Mouse (Mus musculus) activated CD4-positive, CD25-positive, alpha-beta regulatory T cell, adult 4 months (primary cell): ENCODE measurements around the gene Ccm2. TPM values are rescaled to one million over a fixed set of nuclear protein-coding genes. Genes with fewer than 3 reads are reported as not detected.

Experiments used
- ATAC-seq: one replicate; pipeline ENCODE4 v1.8.0; 2017
- polyA plus RNA-seq, 2 experiments: library from polyadenylated mRNA; unstranded; fragments of 100-300 nt; shearing (Covaris generic); gene quantifications; one replicate each; pipeline ENCODE4 v1.2.1; 2017

Gene Ccm2
- polyA plus RNA-seq, 2 experiments from 2014 or later = 136 TPM

DNA sequence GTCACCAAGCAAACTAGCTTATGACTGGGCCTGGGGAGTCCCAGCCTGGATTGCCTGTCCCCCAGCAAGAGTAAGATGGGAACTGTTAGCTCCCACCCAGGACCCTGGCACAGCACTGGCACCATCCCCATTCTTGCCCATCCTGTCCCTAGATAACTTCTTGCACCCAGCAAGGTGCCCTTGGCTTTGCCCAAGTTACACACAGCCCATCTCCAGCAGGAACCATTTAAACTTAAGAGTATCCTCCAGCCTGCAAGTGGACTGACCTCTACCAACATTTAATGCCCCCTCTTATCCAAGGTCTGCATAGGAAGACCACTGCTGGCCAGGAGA, 57.9 kb downstream of the Ccm2 start:
- no peak for ATAC-seq

DNA sequence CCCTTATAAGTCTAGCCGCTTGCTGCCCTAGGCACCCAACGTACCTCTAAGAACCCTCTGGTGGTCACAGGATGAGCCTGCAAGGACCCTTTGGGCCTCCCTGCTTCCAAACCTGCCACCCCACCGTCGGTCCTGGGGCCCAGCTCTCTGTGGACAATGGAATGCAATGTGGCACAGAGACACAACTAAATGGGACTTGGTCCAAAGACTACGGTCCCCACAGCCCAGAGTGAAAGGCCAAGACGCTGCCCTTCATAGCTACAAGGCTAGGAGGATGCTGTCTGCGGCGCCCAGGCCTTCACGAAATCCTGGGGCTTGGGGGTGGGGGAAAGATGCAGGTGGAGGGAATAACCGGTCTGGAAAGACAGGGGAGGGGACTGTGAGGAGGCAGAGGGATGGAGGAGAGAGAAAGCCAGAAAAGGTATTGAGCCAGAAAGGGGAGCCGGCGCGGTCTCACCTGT, 58.4 kb downstream of the Ccm2 start:
- no peak for ATAC-seq

- ATAC-seq = no peak
These were observed 59.1 kb downstream of the Ccm2 start, which contains the start of gene Nacad for GRCm38 (mm10) chr11:6605491-6606399. Gene Nacad (minus strand): TSS chr11:6606053.

DNA sequence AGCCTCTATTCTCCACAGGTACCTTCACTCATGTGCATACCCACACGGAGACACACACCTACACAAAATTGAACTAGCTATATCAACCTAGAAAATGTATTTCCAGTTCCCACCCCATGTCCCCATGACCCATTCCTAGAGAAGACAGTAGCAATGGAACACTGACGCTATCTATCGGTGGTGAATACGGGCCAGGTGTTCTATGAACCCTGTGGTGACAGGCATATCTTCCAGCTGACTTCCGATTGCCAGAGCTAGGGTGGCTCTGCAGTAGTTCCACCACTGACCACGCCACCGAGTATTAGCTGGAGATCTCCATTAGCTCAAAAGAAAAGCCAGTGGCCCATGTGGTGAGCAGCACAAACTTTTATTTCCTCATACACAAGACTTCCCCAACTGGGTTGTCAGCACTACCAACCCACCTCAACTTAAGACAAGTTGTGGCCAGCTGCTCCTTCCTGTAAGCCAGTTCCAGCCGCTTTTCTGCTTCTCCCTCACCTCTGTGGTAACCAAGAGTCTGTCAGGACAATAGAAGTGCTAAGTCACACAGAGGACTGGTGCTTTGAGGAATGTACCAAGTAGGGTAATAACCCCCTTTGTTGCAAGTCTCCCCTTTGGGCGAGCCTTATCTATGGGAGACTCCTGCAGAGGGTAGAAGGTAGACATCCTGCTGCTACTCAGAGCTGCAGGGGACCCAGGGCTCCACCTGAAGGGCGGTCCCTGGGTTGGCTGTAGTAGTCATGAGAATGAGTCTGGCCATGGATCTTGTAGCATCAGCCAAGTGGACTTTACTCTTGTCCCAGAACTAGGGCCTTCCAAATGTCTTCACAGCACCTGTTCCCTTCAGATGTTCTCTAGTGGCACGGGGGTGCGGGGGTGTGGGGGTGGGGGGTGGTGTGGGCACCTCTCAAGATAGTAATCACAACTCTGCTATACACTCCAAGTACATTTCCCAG, 68.8 kb downstream of the Ccm2 start:
- no peak for ATAC-seq

GRCm38 (mm10) chr11:6623704-6624103, 77.0 kb downstream of the Ccm2 start:
- no peak for ATAC-seq

DNA sequence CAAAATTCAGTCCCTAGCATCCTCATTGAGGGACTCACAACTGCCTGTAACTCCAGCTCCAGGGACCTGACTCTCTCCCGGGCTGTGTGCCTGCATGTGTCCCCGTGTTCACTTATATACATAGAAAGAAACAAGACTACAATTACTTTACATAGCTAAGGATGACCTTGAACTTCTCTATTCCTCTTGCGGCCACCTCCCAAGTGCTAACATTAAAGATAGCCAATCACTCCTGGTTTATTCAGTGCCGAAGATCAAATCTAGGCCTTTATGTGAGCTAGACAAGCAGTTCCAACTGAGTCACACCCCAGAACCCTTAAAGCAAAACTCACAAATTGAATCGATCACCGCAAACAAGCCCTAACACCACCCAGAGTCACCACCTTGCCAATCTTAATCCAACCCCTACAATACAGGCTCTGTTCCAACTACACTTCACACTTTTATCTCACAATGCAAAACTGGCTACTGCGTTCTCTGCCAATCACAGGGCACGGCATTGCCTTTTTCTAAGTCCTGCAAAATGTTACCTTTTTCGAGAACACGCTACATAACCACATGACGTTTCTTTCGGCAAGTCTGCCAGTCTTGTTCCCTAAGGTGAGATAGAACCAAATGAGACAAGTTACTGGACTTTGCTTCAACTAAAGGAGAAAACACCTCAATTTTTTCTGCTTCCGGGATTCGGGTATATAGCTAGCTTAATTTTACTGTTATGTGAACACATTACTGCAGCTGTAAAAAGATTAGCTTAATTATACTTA, 78.1 kb downstream of the Ccm2 start:
- no peak for ATAC-seq

GRCm38 (mm10) chr11:6625478-6626387, 79.0 kb downstream of the Ccm2 start, which contains the start of gene Tbrg4:
Gene Tbrg4 (minus strand): TSS chr11:6626067.
- ATAC-seq = peak; percentile 77

- no peak for ATAC-seq
These were observed 79.7 kb downstream of the Ccm2 start for GRCm38 (mm10) chr11:6626388-6626772.

DNA sequence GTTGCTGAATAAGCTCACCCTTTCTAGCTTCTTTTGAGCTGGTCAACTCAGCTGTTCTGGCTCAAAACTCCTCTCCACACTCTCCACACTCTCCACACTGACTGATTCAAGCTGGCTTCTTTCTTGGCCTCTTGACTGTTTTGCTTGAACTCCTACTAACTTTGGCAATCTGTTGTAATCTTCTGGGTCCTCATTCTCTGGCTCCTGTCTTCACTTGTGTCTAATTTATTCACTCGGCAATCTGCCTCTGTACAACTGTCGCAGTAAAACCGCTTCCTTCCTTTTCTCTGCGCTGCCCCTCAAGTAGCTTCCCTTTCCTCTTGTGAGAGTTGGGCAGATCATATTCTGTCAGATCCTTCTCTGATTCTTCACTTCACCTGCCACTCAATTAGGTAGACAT, 81.0 kb downstream of the Ccm2 start:
- peak; percentile 38 for ATAC-seq

GRCm38 (mm10) chr11:6628568-6628967, 81.9 kb downstream of the Ccm2 start:
- ATAC-seq = no peak

DNA sequence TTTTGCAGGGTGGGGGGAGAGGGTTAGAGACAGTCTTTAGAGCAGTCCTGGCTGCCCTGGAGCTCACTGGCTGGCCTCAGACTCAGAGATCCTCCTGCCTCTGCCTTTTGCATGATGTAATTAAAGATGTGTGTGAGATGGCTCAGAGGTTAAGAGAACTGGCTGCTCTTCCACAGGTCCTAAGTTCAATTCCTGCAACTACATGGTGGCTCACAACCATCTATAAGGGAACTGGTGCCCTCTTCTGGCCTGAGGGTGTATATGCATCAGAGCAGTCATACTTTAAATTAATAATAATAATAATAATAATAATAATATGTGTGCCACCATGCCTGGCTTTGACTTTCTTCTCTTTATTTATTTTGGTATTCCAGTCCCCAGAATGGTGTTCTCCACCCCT, 83.0 kb downstream of the Ccm2 start:
- no peak for ATAC-seq

- ATAC-seq = no peak
These were observed 89.5 kb downstream of the Ccm2 start for GRCm38 (mm10) chr11:6636150-6636549.

DNA sequence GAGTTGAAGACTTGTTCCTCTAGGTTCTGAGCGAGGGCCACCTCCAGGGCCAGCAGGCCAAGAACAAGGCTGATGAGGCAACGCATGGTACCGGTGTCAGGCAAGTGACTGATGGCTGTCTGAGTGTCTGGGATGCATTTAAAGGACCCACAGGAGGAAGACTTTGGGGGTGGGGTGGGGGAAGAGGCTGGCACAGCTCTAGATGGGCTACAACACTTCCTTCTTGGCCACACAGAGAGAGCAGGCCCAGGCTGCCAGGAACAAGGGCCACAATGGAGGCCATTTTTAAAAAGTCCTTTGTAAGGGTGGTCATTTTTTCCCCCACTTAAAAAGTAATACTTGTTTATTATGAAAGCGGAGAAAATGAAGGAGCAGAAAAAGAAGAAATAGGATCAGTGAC, 91.8 kb downstream of the Ccm2 start, which contains the start of gene Wap:
Gene Wap (minus strand): TSS at position 101 of the 400 bp plus-strand sequence.
- no peak for ATAC-seq

DNA sequence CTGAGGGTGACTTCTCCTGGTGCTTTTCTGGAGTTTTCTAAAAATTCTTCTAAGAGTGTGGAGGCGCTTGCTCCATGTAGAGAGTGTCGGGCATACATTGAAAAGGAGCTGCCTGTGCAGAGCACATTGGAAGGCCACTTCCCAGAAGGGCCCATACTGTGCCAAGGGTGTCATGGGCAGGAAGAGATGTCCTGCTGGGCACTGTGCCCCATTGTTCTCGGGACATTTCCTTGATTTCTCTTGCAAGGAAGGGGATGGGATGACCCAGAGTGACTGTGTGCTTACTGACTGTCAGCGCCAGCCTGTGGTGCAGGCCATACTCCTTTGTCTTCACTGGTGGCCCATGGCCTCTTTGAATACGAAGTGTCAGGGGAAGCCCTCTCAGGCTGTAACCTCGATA, 92.4 kb downstream of the Ccm2 start:
- ATAC-seq = no peak

DNA sequence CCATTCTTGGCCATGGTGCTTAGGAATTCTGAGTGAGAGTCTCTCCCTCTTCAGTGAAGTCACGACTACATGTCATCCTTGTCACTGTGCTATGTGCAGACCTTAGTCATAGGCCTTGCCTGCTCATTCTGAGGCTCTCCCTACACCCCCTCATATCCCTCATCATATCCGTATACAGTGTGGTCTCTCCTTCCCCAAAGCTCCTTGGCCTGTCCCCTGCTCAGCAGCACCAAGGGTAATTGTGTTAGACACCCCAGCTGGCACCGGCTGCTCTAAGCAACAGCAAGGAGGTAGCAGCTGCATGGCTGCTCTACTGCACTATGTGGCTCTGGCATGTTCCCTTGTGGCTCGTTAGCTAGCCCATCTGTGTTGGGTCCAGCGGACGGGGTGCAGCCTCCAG, 97.9 kb downstream of the Ccm2 start:
- ATAC-seq = no peak

Other genes starting within 250 kb of the Ccm2 start
- 10 to 100 TPM; 42.3 to 51.7 TPM for gene Zmiz2, start 157.8 kb upstream of the Ccm2 start, polyA plus RNA-seq
- gene Ppia, start 131.4 kb upstream of the Ccm2 start, polyA plus RNA-seq = 1,000 to 10,000 TPM; 2,979 to 3,385 TPM
- 100 to 1,000 TPM; 207 to 221 TPM for gene H2afv, start 102.4 kb upstream of the Ccm2 start, polyA plus RNA-seq
- 10 to 100 TPM; 20.4 to 21.9 TPM for gene Purb, start 71.0 kb upstream of the Ccm2 start, polyA plus RNA-seq
- 100 to 1,000 TPM; 138 to 145 TPM for gene Myo1g, start 25.9 kb upstream of the Ccm2 start, polyA plus RNA-seq
- gene Nacad, start 59.2 kb downstream of the Ccm2 start, polyA plus RNA-seq = not detected
- 10 to 100 TPM; 21.6 to 33.6 TPM for gene Tbrg4, start 79.2 kb downstream of the Ccm2 start, polyA plus RNA-seq
- not detected for gene Wap, start 91.8 kb downstream of the Ccm2 start, polyA plus RNA-seq
- 1 to 10 TPM; 8.0 to 8.6 TPM for gene Ramp3, start 111.6 kb downstream of the Ccm2 start, polyA plus RNA-seq